Mouse (Mus musculus) gastrocnemius, postnatal 36 days (tissue): ENCODE data around the gene Foxj3. TPM values are rescaled to one million over a fixed set of nuclear protein-coding genes. Genes with fewer than 3 reads are reported as not detected.

Experiments used
- DNase-seq, 2 experiments: peaks; one replicate each; pipeline ENCODE4 v3.0.0; 2022
- intact Hi-C: fragments of 180-260 bp; cut with DNase I; formaldehyde crosslinking; loops from one replicate; pipeline ENCODE4 v1.15.1; 2025
- total RNA-seq, 2 experiments: library from RNA; stranded (reverse); gene quantifications; 2 replicates each; pipeline ENCODE4 v1.2.3; 2021

Foxj3 gene
- total RNA-seq, 2 experiments from 2014 or later = 22.0 to 24.6 TPM

- no peak for DNase-seq
- intact Hi-C loops = loop anchor here (5.0 to 10.0 kb wide), 3 partner anchors 37 to 425 kb away; no protein-coding TSS in a partner anchor
Measured at GRCm38 (mm10) chr4:119669356-119670209, 132.8 kb downstream of the Foxj3 start.

GRCm38 (mm10) chr4:119670210-119670555 lies 133.4 kb downstream of the Foxj3 start:
- intact Hi-C loops = no loop called here
- DNase-seq = no peak

- intact Hi-C loops = no loop called here
- no peak for DNase-seq
Measured at GRCm38 (mm10) chr4:119670736-119671135, 133.9 kb downstream of the Foxj3 start.

DNA sequence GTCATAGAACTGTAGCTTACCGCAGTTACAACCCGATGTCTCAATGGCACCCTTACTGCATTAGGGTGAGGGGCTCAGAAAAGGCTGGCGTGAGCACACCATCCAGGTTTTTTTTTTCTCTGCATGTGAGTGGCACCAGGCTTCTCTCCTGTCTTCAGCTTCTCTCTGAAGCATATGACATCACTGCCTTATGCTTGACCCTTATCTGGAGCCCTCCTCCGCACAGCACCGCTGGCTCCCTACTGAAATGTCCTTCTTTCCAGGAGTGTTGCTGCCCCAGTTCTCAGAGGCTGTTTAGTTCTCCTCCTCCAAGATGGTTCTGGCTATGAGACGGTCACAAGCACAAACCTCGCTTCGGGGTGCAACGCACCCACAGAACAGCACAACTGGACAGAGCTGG lies 134.4 kb downstream of the Foxj3 start:
- DNase-seq = no peak
- intact Hi-C loops = no loop called here

DNA sequence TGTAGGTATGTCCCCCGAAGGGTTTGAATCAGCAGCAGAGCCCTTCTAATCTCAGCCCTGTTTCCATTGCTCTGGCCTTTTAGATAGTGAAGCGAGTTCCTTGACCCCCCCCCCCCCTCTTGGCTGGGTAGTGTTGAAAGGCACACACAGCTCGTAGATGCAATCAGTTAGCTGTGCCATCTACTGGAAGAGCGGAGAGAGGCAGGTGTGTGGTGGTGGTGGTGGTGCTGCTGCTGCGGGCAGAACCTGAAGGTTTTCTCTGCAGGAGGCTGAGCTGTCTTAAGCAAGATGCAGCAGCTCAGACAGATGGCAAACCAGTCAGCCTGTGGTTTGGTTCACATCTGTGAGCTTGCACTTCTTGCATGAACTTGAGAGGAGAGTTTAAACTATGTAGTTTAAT lies 135.9 kb downstream of the Foxj3 start:
- DNase-seq = no peak
- intact Hi-C loops = no loop called here

Other genes with a start within 250 kb of the Foxj3 start
- 100 to 1,000 TPM; 503 to 580 TPM for gene Ybx1, start 242.4 kb upstream of the Foxj3 start, total RNA-seq
- 1 to 10 TPM; 8.0 to 9.4 TPM for gene Ppih, start 216.5 kb upstream of the Foxj3 start, total RNA-seq
- gene Ccdc30, start 121.5 kb upstream of the Foxj3 start, total RNA-seq = under 1 TPM; 0.20 to 0.28 TPM
- gene Ppcs, start 114.6 kb upstream of the Foxj3 start, total RNA-seq = 1 to 10 TPM; 3.8 to 4.9 TPM
- not detected for gene Zmynd12, start 114.2 kb upstream of the Foxj3 start, total RNA-seq
- not detected for gene Rimkla, start 44.4 kb upstream of the Foxj3 start, total RNA-seq
- gene Frg2f1, start 2.5 kb downstream of the Foxj3 start, total RNA-seq = 1 to 10 TPM; 4.4 to 4.6 TPM
- not detected for gene Guca2a, start 100.7 kb downstream of the Foxj3 start, total RNA-seq
- not detected for gene Guca2b, start 122.0 kb downstream of the Foxj3 start, total RNA-seq
- gene Hivep3, start 196.8 kb downstream of the Foxj3 start, total RNA-seq = 1 to 10 TPM; 2.2 to 3.5 TPM